Mouse (Mus musculus): ENCODE measurements around the gene Ushbp1.

DNA sequence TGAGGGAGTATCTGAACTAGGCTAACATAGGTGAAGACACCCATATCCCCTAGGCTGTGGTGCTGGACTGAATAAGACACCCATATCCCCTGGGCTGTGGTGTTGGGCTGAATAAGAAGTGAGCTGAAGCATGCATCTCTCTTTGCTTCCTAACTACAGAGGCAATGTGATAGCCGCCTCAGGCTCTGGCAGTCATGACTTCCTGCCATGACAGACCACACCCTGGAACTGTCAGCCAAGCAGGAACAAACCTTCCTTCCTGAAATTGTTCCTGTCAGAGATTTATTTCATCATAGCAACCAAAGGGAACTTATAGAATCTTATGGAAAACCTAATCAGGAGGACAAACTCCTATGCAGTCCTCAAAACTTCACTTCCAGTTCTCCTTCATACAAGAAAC lies 7.3 kb downstream of the Ushbp1 start:
- TF ChIP-seq GATA1 (IDR thresholded peaks at IDR 0.05; ENCODE audit: low read length) (no peak), TAL1 (IDR thresholded peaks at IDR 0.05; ENCODE audit: low read length) (no peak)

All from erythroblast, embryonic 14.5 days (primary cell).